Mouse (Mus musculus) CD4-positive, CD25-positive, alpha-beta regulatory T cell, adult 4 months (primary cell): Measurements from ENCODE around the gene Lmod3. TPM values are rescaled to one million over a fixed set of nuclear protein-coding genes. Genes with fewer than 3 reads are reported as not detected.

Experiments
- polyA plus RNA-seq, 2 experiments: library from polyadenylated mRNA; unstranded; fragments of 100-300 nt; shearing (Covaris generic); gene quantifications; one replicate each; pipeline ENCODE4 v1.2.1; 2017

The Lmod3 gene
- polyA plus RNA-seq, 2 experiments from 2014 or later, result 0.24 TPM; not detected in 1

Other genes starting within 250 kb of the Lmod3 start
- gene Fam19a4, start 192.3 kb downstream of the Lmod3 start, polyA plus RNA-seq, result under 1 TPM in 1 of 2 experiments, not detected in 1; 0.19 TPM
- gene Eogt, start 103.6 kb downstream of the Lmod3 start, polyA plus RNA-seq, result 10 to 100 TPM in 1 of 2 experiments, 1 to 10 TPM in 1; 8.1 to 13.9 TPM
- 10 to 100 TPM; 41.0 to 50.8 TPM for gene Tmf1, start 73.6 kb downstream of the Lmod3 start, polyA plus RNA-seq
- gene Uba3, start 47.1 kb downstream of the Lmod3 start, polyA plus RNA-seq, result 10 to 100 TPM; 43.0 TPM
- 100 to 1,000 TPM; 189 to 278 TPM for gene Arl6ip5, start 42.1 kb downstream of the Lmod3 start, polyA plus RNA-seq